8 mouse cellular contexts compared by ENCODE assay signal in genomic region chr10:94036375-94036758, GRCm38 (mm10). TPM values are rescaled to one million over a fixed set of nuclear protein-coding genes. Genes with fewer than 3 reads are reported as not detected.
DNase-seq lines count a peak whose midpoint lies in the region; ATAC-seq and TF ChIP-seq lines count a peak whose summit lies in the region.

No protein-coding gene starts in this region.

- no peaks in the 10 kb centered on the region for H3K9me3 ChIP-seq in kidney, postnatal 0 days (replicated peaks; ENCODE audit: low read length)
- no peaks in the 10 kb centered on the region for H3K9me3 ChIP-seq in MEL (replicated peaks; ENCODE audit: insufficient read depth, low read length)
- no peaks in the 10 kb centered on the region for H3K9me3 ChIP-seq in embryonic facial prominence, embryonic 15.5 days (replicated peaks)
- no peaks in the 10 kb centered on the region for H3K9me3 ChIP-seq in limb, embryonic 12.5 days
- H3K9me3 ChIP-seq in stomach, postnatal 0 days (ENCODE audit: control insufficient read depth, low read length) = no peaks in the 10 kb centered on the region

- peak; percentile 55 for DNase-seq in kidney, postnatal 0 days (ENCODE audit: low spot score)
- no peak for DNase-seq in kidney, postnatal 10 days
- peak; percentile 57 for DNase-seq in MEL (ENCODE audit: low read depth, low spot score)
- DNase-seq in stomach, postnatal 0 days (ENCODE audit: low spot score) = no peak
- DNase-seq in urinary bladder, adult 2 months (ENCODE audit: low spot score) = no peak
- no peak for DNase-seq in ovary, postnatal 36 days (ENCODE audit: low spot score)

- peaks cover 23% of the 10 kb centered on the region for H3K79me2 ChIP-seq in MEL (ENCODE audit: control insufficient read depth, insufficient read depth, low read length, poor library complexity)

- WGBS in kidney, postnatal 0 days = under 1% methylated on average over 31 of the region's 32 CpGs
- under 1% methylated on average over 32 of the region's 32 CpGs for WGBS in embryonic facial prominence, embryonic 15.5 days
- WGBS in limb, embryonic 12.5 days = under 1% methylated on average over 32 of the region's 32 CpGs
- under 1% methylated on average over 32 of the region's 32 CpGs for WGBS in stomach, postnatal 0 days

- no peaks in the 10 kb centered on the region for H3K36me3 ChIP-seq in kidney, postnatal 0 days (ENCODE audit: insufficient read depth, low read length)
- H3K36me3 ChIP-seq in MEL (ENCODE audit: control insufficient read depth in 1 of 2, insufficient read depth in 2 of 2, low read length in 2 of 2) = peaks cover 0 to 19% of the 10 kb centered on the region in 2 experiments; a peak in 2 of 4 replicates
- H3K36me3 ChIP-seq in embryonic facial prominence, embryonic 15.5 days = no peaks in the 10 kb centered on the region
- no peaks in the 10 kb centered on the region for H3K36me3 ChIP-seq in limb, embryonic 12.5 days
- no peaks in the 10 kb centered on the region for H3K36me3 ChIP-seq in stomach, postnatal 0 days (ENCODE audit: control insufficient read depth, insufficient read depth, low read length)

- ATAC-seq in kidney, postnatal 0 days (replicated peaks; ENCODE audit: low FRiP score, low read depth) = no peak; the same call in 1 of the 2 replicates
- ATAC-seq in embryonic facial prominence, embryonic 15.5 days (ENCODE audit: insufficient number of reproducible peaks, low FRiP score, low TSS enrichment, low read depth) = peak; percentile 35; the same call in 1 of the 2 replicates
- peak; percentile 26; the same call in 1 of the 2 replicates for ATAC-seq in limb, embryonic 12.5 days (ENCODE audit: insufficient number of reproducible peaks, insufficient read depth, low FRiP score, low TSS enrichment, low read depth)
- ATAC-seq in stomach, postnatal 0 days (ENCODE audit: low FRiP score, low TSS enrichment) = peak; percentile 10

- H3K4me3 ChIP-seq in kidney, postnatal 0 days (replicated peaks; ENCODE audit: low read depth, low read length) = peak overlapping the region; percentile 91
- peak overlapping the region; percentile 88 to 97 for H3K4me3 ChIP-seq in MEL (ENCODE audit: control insufficient read depth in 1 of 2, insufficient read depth in 1 of 2, low read depth in 2 of 2, low read length in 2 of 2)
- H3K4me3 ChIP-seq in embryonic facial prominence, embryonic 15.5 days (replicated peaks) = peak overlapping the region; percentile 86
- H3K4me3 ChIP-seq in limb, embryonic 12.5 days (replicated peaks) = peak overlapping the region; percentile 69
- H3K4me3 ChIP-seq in stomach, postnatal 0 days (ENCODE audit: low read depth, low read length) = peak overlapping the region; percentile 85

- peak overlapping the region; percentile 88 for H3K9ac ChIP-seq in kidney, postnatal 0 days (ENCODE audit: low read depth, low read length)
- peak overlapping the region; percentile 98 for H3K9ac ChIP-seq in MEL (ENCODE audit: control insufficient read depth, low read depth, low read length, poor library complexity, severe bottlenecking)
- peak overlapping the region; percentile 68 for H3K9ac ChIP-seq in embryonic facial prominence, embryonic 15.5 days
- H3K9ac ChIP-seq in limb, embryonic 12.5 days (replicated peaks) = peak overlapping the region; percentile 84
- H3K9ac ChIP-seq in stomach, postnatal 0 days (ENCODE audit: low read length) = peak overlapping the region; percentile 79

- H3K4me1 ChIP-seq in kidney, postnatal 0 days (replicated peaks; ENCODE audit: insufficient read depth, low read length) = no peaks in the 10 kb centered on the region
- H3K4me1 ChIP-seq in MEL (ENCODE audit: control insufficient read depth in 1 of 2, insufficient read depth in 2 of 2, low read length in 2 of 2) = peaks cover 10 to 11% of the 10 kb centered on the region in 2 experiments
- H3K4me1 ChIP-seq in embryonic facial prominence, embryonic 15.5 days = peaks cover 15% of the 10 kb centered on the region
- H3K4me1 ChIP-seq in limb, embryonic 12.5 days (replicated peaks) = peaks cover 20% of the 10 kb centered on the region
- H3K4me1 ChIP-seq in stomach, postnatal 0 days (replicated peaks; ENCODE audit: control insufficient read depth, insufficient read depth) = 0 out of 2 replicates have a peak, but pooled peaks cover 3% of the 10 kb centered on the region

- TF ChIP-seq POLR2A in MEL (IDR thresholded peaks at IDR 0.05; ENCODE audit: control insufficient read depth in 1 of 2, insufficient read depth in 1 of 2, low read depth in 1 of 2, low read length in 2 of 2, poor library complexity in 1 of 2) = no peak; a peak in 1 of 4 replicates

- no peak for TF ChIP-seq CTCF in kidney, postnatal 0 days (IDR thresholded peaks at IDR 0.05; ENCODE audit: low read depth)
- no peak for TF ChIP-seq CTCF in MEL (IDR thresholded peaks at IDR 0.05 in 2 of 3, conservative IDR thresholded peaks at IDR 0.05 in 1 of 3; ENCODE audit: control insufficient read depth in 1 of 3, insufficient read depth in 1 of 3, low read depth in 2 of 3, low read length in 3 of 3, poor library complexity in 1 of 3, severe bottlenecking in 1 of 3)
- no peak for TF ChIP-seq CTCF in stomach, postnatal 0 days (IDR thresholded peaks at IDR 0.05; ENCODE audit: low read depth)

- no peak for TF ChIP-seq RAD21 in MEL (IDR thresholded peaks at IDR 0.05; ENCODE audit: low read depth, low read length)

- TF ChIP-seq EP300 in MEL (IDR thresholded peaks at IDR 0.05; ENCODE audit: low read depth in 1 of 2, low read length in 2 of 2) = no peak
- no peak for TF ChIP-seq EP300 in stomach, postnatal 0 days (optimal IDR thresholded peaks at IDR 0.05)

- no peaks in the 10 kb centered on the region for H3K27me3 ChIP-seq in kidney, postnatal 0 days (ENCODE audit: insufficient read depth, low read length)
- no peaks in the 10 kb centered on the region for H3K27me3 ChIP-seq in MEL (ENCODE audit: control insufficient read depth in 1 of 2, insufficient read depth in 2 of 2, low read length in 2 of 2)
- no peaks in the 10 kb centered on the region for H3K27me3 ChIP-seq in embryonic facial prominence, embryonic 15.5 days
- H3K27me3 ChIP-seq in limb, embryonic 12.5 days = no peaks in the 10 kb centered on the region
- no peaks in the 10 kb centered on the region for H3K27me3 ChIP-seq in stomach, postnatal 0 days (ENCODE audit: control insufficient read depth, insufficient read depth, low read length)

- H3K4me2 ChIP-seq in kidney, postnatal 0 days (ENCODE audit: low read length) = peak overlapping the region; percentile 59
- H3K4me2 ChIP-seq in embryonic facial prominence, embryonic 15.5 days (replicated peaks) = peak overlapping the region; percentile 78
- H3K4me2 ChIP-seq in limb, embryonic 12.5 days = peak overlapping the region; percentile 62
- peak overlapping the region; percentile 78 for H3K4me2 ChIP-seq in stomach, postnatal 0 days (replicated peaks; ENCODE audit: low read depth)

- peak overlapping the region; percentile 75 for H3K27ac ChIP-seq in kidney, postnatal 0 days
- H3K27ac ChIP-seq in MEL (ENCODE audit: control insufficient read depth, low read depth, low read length) = no peak overlapping the region
- H3K27ac ChIP-seq in embryonic facial prominence, embryonic 15.5 days (replicated peaks) = peak overlapping the region; percentile 61
- H3K27ac ChIP-seq in limb, embryonic 12.5 days = peak overlapping the region; percentile 73
- H3K27ac ChIP-seq in stomach, postnatal 0 days (replicated peaks) = peak overlapping the region; percentile 82

TF ChIP-seq in MEL, 35 proteins besides CTCF, POLR2A, EP300 and RAD21:
- TF ChIP-seq SIN3A (IDR thresholded peaks at IDR 0.05; ENCODE audit: low read length) (0 out of 2 replicates have a peak, but pooled peaks have one; percentile 4), SMC3 (IDR thresholded peaks at IDR 0.05; ENCODE audit: low read depth, low read length) (no peak), NELFE (IDR thresholded peaks at IDR 0.05; ENCODE audit: low read depth, low read length) (no peak), CHD1 (IDR thresholded peaks at IDR 0.05; ENCODE audit: low read depth, low read length) (0 out of 2 replicates have a peak, but pooled peaks have one; percentile 2)

RNA-seq across cellular contexts. Expression of gene Fgd6, which starts 0.6 kb away (rescaled TPM):
- 2.3 TPM in 2 replicates for polyA plus RNA-seq in kidney, postnatal 0 days (2015; fragmentation: Nextera tagmentation; extraction: Ambion mirVana)
- total RNA-seq in MEL (2012; rRNA removed) = 1.2 and 1.4 TPM in 2 replicates
- 1 to 10 TPM in 1 of 2 experiments, not detected in 1; 2.8 TPM for polyA plus RNA-seq in MEL (2012; ENCODE audit: insufficient read depth in 1 of 2, insufficient read length in 2 of 2, low read depth in 1 of 2, low replicate concordance in 2 of 2, missing spikeins in 1 of 2)
- polyA plus RNA-seq in embryonic facial prominence, embryonic 15.5 days (2015; fragmentation: Nextera tagmentation; extraction: Ambion mirVana) = 2.4 and 2.6 TPM in 2 replicates
- polyA plus RNA-seq in limb, embryonic 12.5 days (2016; fragmentation: Nextera tagmentation; extraction: Ambion mirVana) = 4.6 TPM in 2 replicates
- polyA plus RNA-seq in stomach, postnatal 0 days (2015; fragmentation: Nextera tagmentation; extraction: Ambion mirVana) = 1.7 and 2.2 TPM in 2 replicates
- 1.9 and 2.7 TPM in 2 replicates for polyA plus RNA-seq in urinary bladder, adult 2 months (2012; rRNA removed)

RNA-seq across cellular contexts. Expression of gene Vezt, which starts 0.8 kb away (rescaled TPM):
- polyA plus RNA-seq in kidney, postnatal 0 days (2015; fragmentation: Nextera tagmentation; extraction: Ambion mirVana) = 20.8 and 22.0 TPM in 2 replicates
- 9.5 and 12.6 TPM in 2 replicates for total RNA-seq in MEL (2012; rRNA removed)
- polyA plus RNA-seq in MEL (2012; ENCODE audit: insufficient read depth in 1 of 2, insufficient read length in 2 of 2, low read depth in 1 of 2, low replicate concordance in 2 of 2, missing spikeins in 1 of 2) = 10 to 100 TPM in 1 of 2 experiments, not detected in 1; 13.5 TPM
- 25.0 and 29.6 TPM in 2 replicates for polyA plus RNA-seq in embryonic facial prominence, embryonic 15.5 days (2015; fragmentation: Nextera tagmentation; extraction: Ambion mirVana)
- 30.0 and 33.2 TPM in 2 replicates for polyA plus RNA-seq in limb, embryonic 12.5 days (2016; fragmentation: Nextera tagmentation; extraction: Ambion mirVana)
- polyA plus RNA-seq in stomach, postnatal 0 days (2015; fragmentation: Nextera tagmentation; extraction: Ambion mirVana) = 13.2 and 14.5 TPM in 2 replicates
- 16.5 and 19.1 TPM in 2 replicates for polyA plus RNA-seq in urinary bladder, adult 2 months (2012; rRNA removed)

Comparison
In these comparisons a context has a peak if more than half of its experiments do, and no peak if none do; other contexts are left out.
1. DNase-seq: peak in kidney, postnatal 0 days (single experiment) and MEL (single experiment); none in kidney, postnatal 10 days (single experiment), stomach, postnatal 0 days (single experiment), urinary bladder, adult 2 months (single experiment) and ovary, postnatal 36 days (single experiment).
2. Peak in every context shown above with its lines, with median percentiles within 50 percentile points of each other: H3K4me2 ChIP-seq, H3K4me3 ChIP-seq and H3K9ac ChIP-seq.